Mouse (Mus musculus) liver, embryonic 14.5 days (tissue): Measurements from ENCODE around the gene Efcab5.

Experiments used
- CTCF ChIP-seq: IDR thresholded peaks from 2 replicates; pipeline ENCODE4 v1.5.1; 2016; ENCODE audit warnings: antibody characterized with exemption, low read depth, control low read depth
- EP300 ChIP-seq: IDR thresholded peaks from 2 replicates; pipeline ENCODE4 v1.6.1; 2016; ENCODE audit warnings: antibody characterized with exemption, low read depth

- TF ChIP-seq CTCF (no peak), EP300 (no peak)
Observed at GRCm38 (mm10) chr11:77199636-77200035, 10.9 kb upstream of the Efcab5 start.
